Mouse (Mus musculus) neutrophil, adult 5-6 weeks (primary cell): ENCODE results near the gene Gm26602. TPM values are rescaled to one million over a fixed set of nuclear protein-coding genes. Genes with fewer than 3 reads are reported as not detected.
A peak's percentile ranks its signal among the peaks of the same experiment; 100 is the strongest.

ENCODE experiments used
- ATAC-seq: fragments of 151-379, 151-347 bp; 2 replicates; pipeline ENCODE4 v1.8.0; 2017; ENCODE audit warnings: mild to moderate bottlenecking, moderate TSS enrichment; ENCODE audit not compliant: insufficient number of reproducible peaks, poor library complexity, low FRiP score, severe bottlenecking; ENCODE audit errors: extremely low read depth
- total RNA-seq: library from RNA; stranded (forward); fragments of 200-1000 nt; gene quantifications from 2 replicates; pipeline ENCODE4 v1.2.3, GENCODE M21; 2017

Gm26602 gene
- total RNA-seq: not detected in 2 replicates

GRCm38 (mm10) chr10:79910556-79910955, at the start of gene Gm26602:
Gm26602 (plus strand) TSS chr10:79910856.
- ATAC-seq: no peak

GRCm38 (mm10) chr10:79861230-79862048, 49.2 kb upstream of the Gm26602 start:
- no peak for ATAC-seq

- ATAC-seq: no peak
Observed at GRCm38 (mm10) chr10:79862049-79862788, 48.4 kb upstream of the Gm26602 start.

- no peak for ATAC-seq
Observed at GRCm38 (mm10) chr10:79862925-79863324, 47.7 kb upstream of the Gm26602 start.

GRCm38 (mm10) chr10:79864351-79865188, 46.1 kb upstream of the Gm26602 start:
- no peak for ATAC-seq

GRCm38 (mm10) chr10:79865189-79865601, 45.5 kb upstream of the Gm26602 start:
- ATAC-seq: no peak

- ATAC-seq: no peak
Observed at GRCm38 (mm10) chr10:79865801-79866295, 44.8 kb upstream of the Gm26602 start.

GRCm38 (mm10) chr10:79866601-79867000, 44.1 kb upstream of the Gm26602 start:
- ATAC-seq: no peak

- ATAC-seq: no peak
Observed at GRCm38 (mm10) chr10:79871845-79872244, 38.8 kb upstream of the Gm26602 start.

- ATAC-seq: no peak
Observed at GRCm38 (mm10) chr10:79872862-79873261, 37.8 kb upstream of the Gm26602 start.

- no peak for ATAC-seq
Observed at GRCm38 (mm10) chr10:79873313-79873712, 37.3 kb upstream of the Gm26602 start.

- ATAC-seq: no peak
Observed at GRCm38 (mm10) chr10:79873715-79874289, 36.9 kb upstream of the Gm26602 start.

- 0 out of 2 replicates have a peak, but pooled peaks have one; percentile 13 for ATAC-seq
Observed at GRCm38 (mm10) chr10:79874290-79874862, 36.3 kb upstream of the Gm26602 start, which contains the start of the genes Prtn3 and Plppr3. Prtn3 (plus strand) TSS chr10:79874476. Plppr3 (minus strand) TSS chr10:79874634.

- ATAC-seq: no peak; the same call in 1 of the 2 replicates
Observed at GRCm38 (mm10) chr10:79877174-79877573, 33.5 kb upstream of the Gm26602 start.

- peak; percentile 45; the same call in 1 of the 2 replicates for ATAC-seq
Observed at GRCm38 (mm10) chr10:79877757-79878156, 32.9 kb upstream of the Gm26602 start.

- no peak for ATAC-seq
Observed at GRCm38 (mm10) chr10:79879527-79879926, 31.1 kb upstream of the Gm26602 start.

GRCm38 (mm10) chr10:79880721-79881120, 29.9 kb upstream of the Gm26602 start:
- no peak for ATAC-seq

- ATAC-seq: no peak
Observed at GRCm38 (mm10) chr10:79881981-79882380, 28.7 kb upstream of the Gm26602 start.
